Mouse (Mus musculus): ENCODE measurements around the gene Ufc1.

The Ufc1 gene

DNA sequence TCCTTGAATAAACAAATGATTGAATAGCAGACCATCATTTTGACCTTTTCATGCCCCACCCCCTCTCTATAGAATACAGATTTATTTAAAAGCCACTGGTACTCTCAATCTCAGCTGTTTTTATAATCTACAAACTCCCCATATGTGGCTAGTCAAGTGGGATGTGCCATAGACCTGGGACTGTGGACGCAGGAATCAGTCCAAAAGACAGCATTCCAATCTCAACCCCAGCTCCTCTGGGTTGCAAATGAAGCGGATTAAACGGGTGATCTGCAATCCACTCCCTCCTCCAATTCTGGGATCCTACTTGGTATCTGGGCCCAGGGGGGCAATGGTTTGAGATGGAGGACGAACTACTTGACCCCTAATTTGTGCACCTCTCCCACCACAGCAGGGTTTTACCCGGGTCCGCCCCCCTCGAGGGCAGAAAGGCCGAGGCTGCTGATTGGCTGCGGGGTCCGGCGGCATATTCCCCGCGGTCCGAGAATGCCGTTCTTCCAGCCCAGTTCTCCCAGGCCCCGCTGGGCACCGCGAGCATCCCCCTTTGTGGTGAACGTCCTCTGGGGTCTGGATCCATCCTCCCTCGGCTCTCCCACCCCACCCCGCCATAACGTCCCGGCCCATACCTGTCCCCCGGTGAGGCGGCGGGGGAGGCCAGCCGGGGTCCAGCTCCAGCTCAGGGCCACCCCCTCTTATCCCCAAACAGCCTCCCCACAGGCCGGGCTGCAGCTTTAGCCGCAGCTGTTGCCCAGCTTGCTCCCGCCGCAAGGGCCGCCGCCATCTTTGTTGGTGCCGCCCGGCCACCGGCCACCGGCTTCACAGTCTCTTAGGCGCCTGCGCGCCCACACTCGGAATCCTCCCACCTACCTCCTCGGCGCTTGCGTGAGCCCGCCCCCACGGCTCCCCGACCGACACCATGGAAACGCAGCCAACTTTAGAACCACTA, 7.4 kb downstream of the Ufc1 start, which contains the start of gene Usp21:
Gene Usp21 (minus strand): TSS at position 856 of the 946 bp plus-strand sequence.
- DNase-seq (ENCODE audit: low read depth, low spot score): peak; percentile 83

DNA sequence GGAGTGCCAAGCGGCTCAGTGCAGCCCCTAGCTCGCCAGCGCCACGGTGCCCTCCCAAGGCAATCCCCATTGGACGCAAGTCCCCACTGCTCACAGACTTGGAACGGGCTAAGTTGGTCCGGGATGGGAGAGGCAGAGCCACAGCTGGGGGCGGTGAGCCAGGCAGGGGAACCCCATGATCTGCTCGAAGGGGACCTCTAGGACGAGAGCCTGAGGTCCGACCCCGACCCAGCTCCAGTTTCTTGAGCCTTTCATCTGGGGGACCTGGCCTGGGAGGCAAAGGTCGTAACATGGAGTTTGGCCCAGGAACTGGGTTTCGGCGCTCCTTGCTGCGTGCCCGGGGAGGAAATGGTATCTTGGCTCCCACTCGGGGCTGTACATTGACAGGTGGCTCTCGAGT, 8.3 kb downstream of the Ufc1 start:
- DNase-seq (ENCODE audit: low read depth, low spot score): no peak

DNA sequence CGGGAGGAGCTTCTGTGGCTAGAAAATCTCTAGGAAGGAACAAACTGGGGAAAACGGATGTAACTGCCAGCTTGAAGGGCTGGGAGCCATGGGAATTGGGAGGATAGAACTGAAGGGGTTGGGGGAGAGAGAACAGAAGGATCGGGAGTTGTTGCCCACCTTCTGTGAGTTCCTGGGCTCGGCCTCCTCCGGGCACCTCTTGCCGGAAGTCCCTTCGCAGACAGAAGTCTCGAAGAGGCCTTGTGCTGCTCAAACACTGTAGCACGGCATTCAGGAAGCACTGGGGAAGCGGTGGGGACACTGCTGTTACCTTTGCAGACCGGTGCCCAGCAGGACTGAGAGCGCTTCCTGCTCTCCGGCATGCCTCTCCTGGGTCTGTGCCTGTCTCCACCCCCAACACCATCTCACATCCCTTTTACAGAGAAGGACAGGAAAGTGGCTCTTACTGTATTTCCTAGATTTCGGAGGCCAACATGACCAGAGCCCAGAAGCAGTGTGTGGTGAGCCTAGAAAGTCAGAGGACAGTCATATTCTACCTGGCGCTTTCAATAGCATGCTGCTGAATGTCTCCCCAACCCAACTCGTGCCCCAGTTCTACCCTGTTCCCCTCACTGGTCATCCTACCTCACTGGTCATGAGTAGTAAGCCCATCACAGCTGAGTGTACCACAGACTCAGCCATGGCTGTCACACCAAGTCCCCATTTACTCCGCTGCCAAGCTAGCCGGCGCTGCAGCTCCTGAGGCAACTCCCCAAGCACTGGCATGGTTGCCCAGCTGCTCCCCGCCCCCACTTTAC, 9.5 kb downstream of the Ufc1 start:
- no peak for DNase-seq (ENCODE audit: low read depth, low spot score)

DNA sequence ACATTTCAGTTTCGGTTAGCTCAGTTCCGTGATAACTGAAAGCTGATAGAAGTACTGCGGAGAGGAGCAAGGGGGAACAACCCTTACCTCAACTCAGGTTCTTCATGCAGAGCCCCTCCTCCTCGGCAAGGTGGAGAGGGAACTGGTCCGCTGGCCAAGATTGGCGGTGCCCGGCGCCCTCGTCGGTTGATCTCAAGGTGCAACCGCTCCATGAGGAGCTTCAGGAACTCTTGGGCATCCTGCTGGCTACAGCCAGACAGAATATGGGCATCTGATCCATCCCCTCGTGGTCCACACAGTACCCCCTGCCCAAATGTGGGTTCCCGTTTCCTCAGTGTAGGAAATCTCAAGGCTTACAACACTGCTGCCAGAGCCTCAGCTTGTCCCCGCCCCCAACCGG, 10.3 kb downstream of the Ufc1 start:
- no peak for DNase-seq (ENCODE audit: low read depth, low spot score)

DNA sequence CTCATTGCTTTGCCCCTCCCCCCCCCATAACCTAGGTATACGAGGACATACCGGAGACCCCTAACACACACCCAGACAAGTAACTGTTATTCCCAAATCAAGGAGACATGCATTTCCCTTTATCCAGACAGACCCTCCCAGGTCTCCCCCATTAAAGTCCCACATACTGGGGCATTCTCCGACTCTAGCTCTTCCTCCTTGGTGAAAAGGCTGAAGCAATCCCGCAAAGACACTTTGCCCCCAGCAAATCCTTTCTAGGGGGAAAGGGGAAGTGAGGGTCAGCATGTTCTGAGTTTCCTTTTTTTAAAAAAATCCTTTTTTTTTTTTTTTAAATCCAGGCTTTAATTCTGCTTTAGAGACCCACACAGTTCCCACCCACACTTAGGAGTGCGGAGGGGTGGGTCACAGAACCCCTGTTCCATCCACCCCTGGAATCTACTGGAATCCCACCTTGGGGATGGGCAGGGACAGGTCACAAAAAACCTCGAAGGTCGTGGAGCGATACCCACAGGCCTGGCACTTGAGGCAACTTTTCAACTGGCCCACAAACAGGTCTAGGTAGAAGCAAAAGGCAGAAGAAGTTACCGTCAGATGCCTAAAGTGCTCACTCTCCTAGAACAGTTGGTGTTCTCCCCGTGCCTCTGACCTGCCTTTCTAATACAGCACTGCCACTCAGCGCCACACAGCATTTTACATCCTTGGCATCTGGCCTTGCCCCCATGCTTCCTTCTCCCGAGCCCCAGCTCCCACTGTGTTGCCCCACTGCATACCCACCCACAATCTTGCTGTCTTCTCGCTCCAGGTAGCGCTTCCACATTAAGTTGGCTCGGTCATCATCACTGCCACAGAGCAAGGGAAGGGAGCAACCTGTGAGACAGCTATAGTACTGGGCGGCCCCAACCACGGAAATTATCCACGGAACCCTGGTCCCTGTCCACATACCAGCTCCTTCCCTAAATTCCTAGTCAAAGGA, 11.3 kb downstream of the Ufc1 start:
- no peak for DNase-seq (ENCODE audit: low read depth, low spot score)

DNA sequence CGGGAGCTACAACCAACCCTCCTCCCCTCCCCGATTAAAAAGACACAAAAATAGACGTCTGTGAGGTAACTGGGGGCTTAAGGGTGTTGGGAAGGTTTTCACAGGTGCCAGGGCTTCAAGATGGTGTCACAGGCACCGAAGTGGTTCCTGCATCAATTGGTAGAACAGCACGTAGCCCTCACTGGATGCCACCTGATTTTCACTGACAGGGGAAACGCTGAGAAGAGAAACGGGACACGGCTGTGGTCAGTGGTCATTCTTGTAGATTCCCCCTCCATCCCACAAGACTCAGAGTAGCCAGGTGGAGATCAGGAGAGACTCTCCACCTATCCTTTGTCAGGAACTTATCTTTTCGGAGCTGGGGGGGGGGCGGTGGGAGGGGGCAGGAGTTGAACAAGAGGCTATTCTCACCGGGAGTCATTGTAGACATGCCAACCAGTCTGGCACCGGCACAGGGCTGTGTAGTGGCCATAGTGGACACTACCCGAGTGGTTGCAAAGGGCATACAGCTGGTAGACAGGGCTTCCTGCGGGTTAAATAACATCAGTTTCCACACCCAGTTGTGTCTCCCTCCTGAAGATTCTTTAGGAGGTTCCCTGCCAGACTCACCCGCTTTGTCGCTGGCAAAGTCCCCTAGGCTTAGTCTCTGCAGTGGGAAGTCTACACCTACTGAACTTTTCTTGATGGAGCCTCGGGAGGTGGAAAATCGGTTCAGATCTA, 12.6 kb downstream of the Ufc1 start:
- DNase-seq (ENCODE audit: low read depth, low spot score): no peak

DNA sequence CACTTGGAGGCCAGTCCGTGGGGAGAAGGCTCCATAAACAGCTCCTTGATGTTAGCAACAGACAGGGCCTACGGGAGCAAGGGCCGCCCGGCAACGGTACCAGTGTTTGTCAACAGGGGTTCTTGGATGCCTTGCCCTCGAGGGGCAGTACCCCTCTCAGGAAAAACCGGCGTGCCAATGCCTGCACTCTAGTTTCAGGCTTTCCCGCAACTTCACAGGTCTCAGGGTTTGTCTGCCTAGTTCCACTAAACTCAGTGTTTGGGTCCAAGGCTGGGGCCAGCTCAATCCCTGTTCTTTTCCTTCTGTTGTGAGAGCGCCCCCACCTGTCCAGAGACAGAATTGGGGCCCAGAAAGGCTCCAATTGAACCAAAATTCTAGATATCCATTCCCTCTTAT, 13.3 kb downstream of the Ufc1 start:
- DNase-seq (ENCODE audit: low read depth, low spot score): no peak

DNA sequence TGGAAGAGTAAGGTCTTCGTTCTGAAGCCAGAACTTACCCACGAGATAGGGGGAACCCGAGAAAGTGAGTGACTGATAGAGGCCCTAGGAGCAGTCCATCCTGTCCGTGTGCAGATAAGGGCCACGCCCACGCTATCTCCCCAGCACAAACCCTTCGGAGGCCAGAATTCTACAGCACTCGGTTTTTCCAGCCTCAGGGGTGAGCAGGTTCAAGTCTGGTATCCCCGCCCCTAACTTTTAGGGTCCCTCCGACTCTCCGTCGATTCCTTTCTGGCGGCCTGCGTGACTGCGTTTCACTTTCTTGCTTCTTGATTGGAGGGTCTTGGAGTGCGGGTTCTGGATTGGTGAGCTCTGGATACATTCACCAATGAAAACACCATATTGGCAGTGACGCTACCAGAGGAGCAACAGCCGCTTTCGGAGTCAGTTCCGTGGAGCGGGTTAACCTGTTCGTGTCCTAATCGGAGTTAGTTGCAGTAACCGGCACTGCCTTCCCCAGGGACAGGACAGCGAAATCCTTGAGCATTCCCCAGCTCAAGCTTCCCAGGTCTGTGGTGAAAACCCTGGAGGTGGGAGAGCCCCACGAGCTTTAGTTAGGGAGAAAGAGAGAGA, 13.8 kb downstream of the Ufc1 start, which contains the start of gene Ppox:
Gene Ppox (minus strand): TSS at position 271 of the 612 bp plus-strand sequence.
- peak; percentile 97 for DNase-seq (ENCODE audit: low read depth, low spot score)

DNA sequence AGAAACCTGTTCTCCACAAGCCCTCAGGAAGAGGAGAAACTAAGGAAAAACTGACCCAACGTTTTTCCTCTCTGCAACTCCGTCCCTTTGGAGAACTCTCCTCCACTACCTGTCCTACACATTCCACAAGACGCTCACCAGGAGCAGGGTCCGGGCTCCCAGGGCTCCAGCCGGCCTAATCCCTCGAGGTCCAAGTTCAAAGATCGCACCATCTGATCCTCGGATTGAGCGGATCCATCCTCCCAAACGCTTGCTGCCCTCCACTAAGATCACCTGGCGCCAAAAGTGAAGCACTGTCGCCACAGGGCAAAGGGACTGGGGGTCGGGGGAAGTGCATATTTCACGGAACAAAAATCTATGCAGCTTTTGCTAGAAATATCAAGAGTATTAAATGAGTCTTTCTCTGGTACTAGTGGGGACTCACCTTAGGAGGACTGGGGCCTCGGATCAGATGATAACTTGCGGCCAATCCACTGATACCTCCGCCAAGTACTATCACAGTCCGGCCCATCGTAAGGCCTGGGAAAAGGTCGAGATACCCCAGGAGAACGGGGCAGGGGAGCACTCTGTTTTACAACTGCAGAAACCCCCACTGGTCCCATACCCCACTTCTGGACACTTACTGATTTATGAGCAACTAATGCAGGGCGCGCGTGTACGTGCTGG, 14.4 kb downstream of the Ufc1 start:
- DNase-seq (ENCODE audit: low read depth, low spot score): no peak

DNA sequence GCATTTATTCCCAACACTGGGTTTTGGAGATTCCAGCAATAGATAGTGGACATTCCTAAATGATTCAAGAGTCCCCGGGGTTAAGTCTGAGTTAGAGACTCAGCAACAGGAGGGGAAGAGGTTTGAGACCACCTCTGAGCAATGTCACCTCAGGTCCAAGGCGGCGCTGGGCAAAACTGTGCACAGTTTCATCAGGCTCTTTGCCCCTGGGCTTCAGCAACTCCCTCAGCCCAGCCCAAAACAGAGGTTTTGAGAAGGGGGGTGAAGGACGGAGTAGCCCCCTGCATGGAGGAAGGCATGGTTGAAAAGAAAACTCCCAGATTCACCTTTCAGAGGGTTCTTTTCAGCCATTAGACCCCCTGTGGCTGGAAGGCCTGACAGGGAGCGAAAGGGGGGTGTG, 15.1 kb downstream of the Ufc1 start:
- DNase-seq (ENCODE audit: low read depth, low spot score): no peak

DNA sequence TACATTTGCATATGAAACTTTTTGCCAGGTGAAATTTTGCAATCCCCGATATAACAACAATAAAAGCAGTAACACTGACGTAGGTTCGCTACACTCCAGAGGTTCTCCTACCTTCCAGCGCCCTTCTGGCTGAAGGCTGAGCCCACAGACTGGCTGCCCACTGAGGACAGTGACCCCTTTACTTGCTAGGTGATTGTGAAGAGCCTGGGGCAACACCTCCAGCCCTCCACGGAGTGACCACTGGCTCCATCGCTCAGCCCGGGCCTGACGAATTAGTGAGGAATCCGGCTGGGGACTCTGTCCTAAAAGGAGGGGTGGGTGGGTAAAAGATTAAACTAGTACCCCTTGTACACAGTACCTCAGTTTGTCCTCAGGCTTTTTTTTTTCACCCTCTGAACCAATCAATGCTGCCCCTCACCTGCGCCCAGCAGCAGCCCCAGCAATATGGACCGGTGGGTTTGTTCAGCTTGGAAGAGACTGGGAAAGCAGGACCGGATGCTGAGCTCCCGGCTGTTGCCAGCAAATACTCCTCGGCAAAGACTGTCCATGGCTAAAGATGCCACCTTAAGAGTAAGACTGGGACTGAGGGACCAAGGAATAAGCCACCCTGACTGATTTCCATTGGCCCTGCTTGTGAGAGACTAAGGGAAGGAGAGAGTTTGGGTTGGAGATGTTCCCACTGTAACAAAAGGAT, 15.7 kb downstream of the Ufc1 start:
- no peak for DNase-seq (ENCODE audit: low read depth, low spot score)

DNA sequence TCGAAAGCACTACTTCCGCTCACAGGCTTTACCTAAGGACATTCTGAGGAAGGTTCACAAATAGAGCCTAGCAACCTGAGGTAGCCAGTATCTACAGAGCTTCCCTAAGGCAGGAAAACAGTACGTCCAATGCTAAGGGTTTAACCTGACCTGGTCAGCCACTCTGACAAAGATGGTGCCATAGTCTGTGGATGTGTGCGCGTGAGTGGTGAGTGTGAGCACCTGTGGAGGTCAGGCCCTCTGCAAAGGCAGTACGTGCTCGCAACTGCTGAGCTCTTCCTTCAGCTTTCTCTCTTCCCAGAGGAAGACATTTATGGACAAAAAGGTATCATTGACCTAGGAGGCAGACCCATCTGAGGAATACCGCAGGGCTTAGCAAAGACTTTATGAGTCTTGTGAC, 16.4 kb downstream of the Ufc1 start:
- no peak for DNase-seq (ENCODE audit: low read depth, low spot score)

DNA sequence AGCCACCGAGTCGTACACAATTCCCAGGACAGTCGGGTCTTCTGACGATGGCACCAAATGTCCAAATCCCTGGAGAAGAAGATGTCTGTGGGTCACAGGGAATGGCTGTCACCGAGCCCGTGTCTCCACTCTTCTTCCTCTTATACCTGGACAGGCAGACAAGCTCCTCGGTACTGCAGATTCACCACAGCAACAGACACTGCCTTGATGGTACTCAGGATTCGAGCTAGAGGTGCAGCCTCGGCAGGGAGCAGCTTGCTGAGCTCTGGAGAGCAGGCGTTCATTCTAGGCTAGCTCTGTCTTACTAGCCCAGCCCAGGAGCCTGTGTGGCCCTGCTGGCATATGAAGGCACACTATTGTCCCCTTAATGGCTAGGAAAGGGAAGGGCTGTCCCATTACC, 17.1 kb downstream of the Ufc1 start:
- DNase-seq (ENCODE audit: low read depth, low spot score): no peak

DNA sequence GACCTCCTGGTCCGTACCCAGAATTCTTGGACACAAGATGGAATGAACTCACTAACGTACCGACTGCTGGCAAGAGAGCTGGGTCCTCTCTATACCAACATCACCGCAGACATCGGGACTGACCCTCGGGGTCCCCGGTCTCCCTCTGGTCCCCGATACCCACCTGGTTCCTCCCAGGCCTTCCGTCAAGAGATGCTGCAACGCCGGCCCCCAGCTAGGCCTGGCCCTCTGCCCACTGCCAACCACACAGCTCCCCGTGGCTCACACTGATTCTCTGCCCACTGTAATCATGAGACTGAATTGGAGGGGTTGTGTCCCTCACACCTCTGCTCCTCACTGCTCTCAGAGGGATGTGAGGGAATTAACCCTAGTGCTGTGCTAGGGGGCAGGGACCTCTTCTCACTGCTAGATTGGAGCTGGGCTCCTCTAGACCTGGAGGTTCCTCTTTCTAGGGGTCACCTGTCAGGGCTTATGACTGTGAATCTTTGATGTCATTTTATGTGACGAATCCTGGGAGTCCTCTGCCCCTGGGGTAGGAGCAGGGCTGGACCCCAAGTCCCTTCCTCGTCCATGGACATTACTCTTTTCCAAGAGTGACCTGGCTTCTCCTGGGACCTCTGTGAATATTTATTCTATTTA, 18.6 kb downstream of the Ufc1 start:
- DNase-seq (ENCODE audit: low read depth, low spot score): no peak

DNA sequence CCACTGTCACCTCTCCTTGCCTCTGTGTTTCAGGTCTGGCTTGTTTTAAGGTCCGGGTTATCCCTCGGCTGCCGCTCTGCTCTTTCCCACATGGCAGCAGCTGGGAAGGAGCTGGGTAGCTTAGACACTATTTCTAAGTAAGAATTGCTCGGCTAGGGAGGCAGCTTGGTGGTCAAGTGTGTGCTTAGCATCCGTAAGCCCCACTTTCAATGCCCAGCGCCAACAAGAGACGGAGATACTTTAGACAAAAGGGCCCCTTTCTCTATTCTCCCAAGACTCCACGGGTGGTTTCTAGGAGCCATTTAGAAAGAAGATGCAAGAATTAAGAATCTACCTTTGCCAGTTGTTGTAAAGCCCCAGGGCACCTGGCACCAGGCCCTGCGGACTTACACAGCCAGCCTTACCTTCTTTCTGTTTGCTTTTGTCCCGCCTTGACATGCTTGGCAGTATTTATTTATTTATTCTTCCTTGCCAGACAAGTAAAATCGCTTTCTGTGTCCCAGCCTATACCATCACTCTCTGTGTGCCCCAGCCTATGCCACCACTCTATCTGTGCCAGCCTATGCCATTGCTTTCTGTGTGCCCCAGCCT, 19.6 kb downstream of the Ufc1 start:
- DNase-seq (ENCODE audit: low read depth, low spot score): no peak

DNA sequence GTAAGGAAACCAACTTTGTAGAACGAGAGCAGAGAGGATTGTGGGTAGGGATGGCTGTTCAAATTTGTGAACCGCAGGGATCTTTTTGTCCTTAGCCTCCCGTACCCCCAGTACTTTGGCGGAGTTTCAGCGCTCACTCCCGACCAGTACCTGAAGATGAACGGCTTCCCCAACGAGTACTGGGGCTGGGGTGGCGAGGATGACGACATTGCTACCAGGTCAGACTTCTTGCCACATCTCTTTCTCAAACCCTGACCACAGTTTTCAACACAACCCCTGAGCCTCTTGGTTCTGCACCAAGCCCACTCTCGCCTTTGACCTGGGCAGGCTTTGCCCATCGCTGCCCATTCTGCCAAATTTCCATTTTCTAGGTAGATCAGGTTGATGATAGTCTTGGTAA, 20.7 kb downstream of the Ufc1 start:
- no peak for DNase-seq (ENCODE audit: low read depth, low spot score)

DNA sequence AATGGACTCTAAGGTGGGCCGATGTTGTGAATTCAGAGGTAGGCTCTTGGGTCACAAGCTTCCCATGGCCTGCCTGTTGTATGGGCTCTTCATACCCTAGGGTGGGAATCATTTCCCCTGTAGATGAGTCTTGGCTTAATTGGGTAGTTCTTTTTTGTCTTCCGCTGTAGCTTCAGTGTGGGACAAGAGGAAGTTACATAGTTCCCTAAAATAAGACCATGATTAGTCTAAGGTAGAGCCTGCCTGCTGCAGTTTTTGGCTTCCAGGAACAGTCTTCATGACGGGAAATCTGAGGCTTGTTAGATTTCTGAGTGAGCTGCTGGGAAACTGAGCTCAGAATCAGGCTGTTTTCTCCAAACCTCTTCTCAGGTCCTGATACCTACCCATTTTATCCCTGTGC, 22.7 kb downstream of the Ufc1 start:
- no peak for DNase-seq (ENCODE audit: low read depth, low spot score)

DNA sequence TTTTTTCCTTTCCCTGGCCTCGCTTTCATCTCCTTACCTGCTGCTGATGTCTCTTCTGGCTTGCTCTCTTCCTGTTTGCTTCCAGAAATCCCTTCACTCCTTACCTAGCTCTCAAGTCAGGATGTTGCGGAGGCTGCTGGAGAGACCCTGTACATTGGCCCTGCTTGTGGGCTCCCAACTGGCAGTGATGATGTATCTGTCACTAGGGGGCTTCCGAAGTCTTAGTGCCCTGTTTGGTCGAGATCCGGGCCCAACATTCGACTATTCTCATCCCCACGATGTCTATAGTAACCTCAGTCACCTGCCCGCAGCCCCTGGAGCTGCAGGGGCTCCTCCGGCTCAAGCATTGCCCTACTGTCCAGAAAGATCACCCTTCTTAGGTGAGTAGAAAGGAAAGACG, 23.2 kb downstream of the Ufc1 start:
- no peak for DNase-seq (ENCODE audit: low read depth, low spot score)
